Comparison of ENCODE assay signal across 8 mouse cellular contexts in genomic region chr5:21496321-21496720, GRCm38 (mm10). TPM values are rescaled to one million over a fixed set of nuclear protein-coding genes. Genes with fewer than 3 reads are reported as not detected.
DNase-seq lines count a peak whose midpoint lies in the region; TF ChIP-seq lines count a peak whose summit lies in the region.

No protein-coding gene starts in this region.

- no peaks in the 10 kb centered on the region for H3K36me3 ChIP-seq in limb, embryonic 10.5 days

- no peak for TF ChIP-seq CTCF in brain, embryonic 14.5 days (IDR thresholded peaks at IDR 0.05; ENCODE audit: borderline replicate concordance, extremely low read depth, insufficient read depth, insufficient read length)

- H3K9me3 ChIP-seq in limb, embryonic 10.5 days (replicated peaks), result no peaks in the 10 kb centered on the region

- H3K4me1 ChIP-seq in limb, embryonic 10.5 days, result peaks cover 20% of the 10 kb centered on the region

- no peaks in the 10 kb centered on the region for H3K27me3 ChIP-seq in limb, embryonic 10.5 days (ENCODE audit: low read depth, poor library complexity, severe bottlenecking)

- H3K27ac ChIP-seq in limb, embryonic 10.5 days, result peak overlapping the region; percentile 62

- TF ChIP-seq POLR2A in brain, embryonic 14.5 days (IDR thresholded peaks at IDR 0.05; ENCODE audit: borderline replicate concordance, extremely low read depth, insufficient read depth, insufficient read length, poor library complexity, severe bottlenecking), result no peak

- no peak overlapping the region for H3K4me3 ChIP-seq in limb, embryonic 10.5 days

- DNase-seq in kidney, postnatal 10 days, result peak; percentile 15
- no peak for DNase-seq in kidney, adult 11 months
- peak; percentile 60 for DNase-seq in brain, embryonic 14.5 days (ENCODE audit: low read depth)
- peak; percentile 58 for DNase-seq in gastrocnemius, postnatal 14 days
- peak; percentile 48 for DNase-seq in limb, embryonic 10.5 days (ENCODE audit: low spot score)
- DNase-seq in MN1 (ENCODE audit: low spot score), result no peak
- no peak for DNase-seq in Muller cell, postnatal 12 days (ENCODE audit: inconsistent ontology term)
- DNase-seq in yolk sac, embryonic 10.5 days (ENCODE audit: low spot score), result no peak

- 46% methylated on average over 6 of the region's 6 CpGs for WGBS in limb, embryonic 10.5 days

- intact Hi-C loops in gastrocnemius, postnatal 14 days (cut with DNase I; ENCODE audit: low total_unique reads), result no loop called here

RNA-seq across cellular contexts. Expression of gene Lrrc17, which starts 47.0 kb away (rescaled TPM):
- polyA plus RNA-seq in brain, embryonic 14.5 days (2012; rRNA removed), result 6.6 and 12.2 TPM in 2 replicates
- total RNA-seq in gastrocnemius, postnatal 14 days (2021), result 10 to 100 TPM in 1 of 2 experiments, 1 to 10 TPM in 1; 9.8 to 14.3 TPM
- polyA plus RNA-seq in limb, embryonic 10.5 days (2016; fragmentation: Nextera tagmentation; extraction: Ambion mirVana), result 8.7 and 19.3 TPM in 2 replicates

Comparison
In these comparisons a context has a peak if more than half of its experiments do, and no peak if none do; other contexts are left out.
1. DNase-seq: peak in kidney, postnatal 10 days (single experiment), brain, embryonic 14.5 days (single experiment), gastrocnemius, postnatal 14 days (single experiment) and limb, embryonic 10.5 days (single experiment); none in kidney, adult 11 months (single experiment), MN1 (single experiment), Muller cell, postnatal 12 days (single experiment) and yolk sac, embryonic 10.5 days (single experiment).